Mouse (Mus musculus) CH12.LX (cell line): ENCODE data around the gene Usp18. TPM values are rescaled to one million over a fixed set of nuclear protein-coding genes. Genes with fewer than 3 reads are reported as not detected.

Experiments
- DNase-seq: peaks from one replicate; pipeline ENCODE4 v3.0.0-alpha.2; 2013; ENCODE audit errors: extremely low read depth
- H3K27ac ChIP-seq: 2 replicates; pipeline ENCODE4 v1.5.1; 2012; ENCODE audit warnings: low read depth, mild to moderate bottlenecking, control low read depth, moderate library complexity; ENCODE audit not compliant: insufficient read depth
- H3K27me3 ChIP-seq: replicated peaks from 2 replicates; pipeline ENCODE3; 2012; ENCODE audit warnings: inconsistent platforms
- H3K36me3 ChIP-seq, 2 experiments: replicated peaks in 1 of 2; 2 replicates each; pipeline versions ENCODE3 to v1.6.1; 2012; ENCODE audit warnings: inconsistent platforms in 1 of 2, low read length in 1 of 2, mild to moderate bottlenecking in 1 of 2, mixed read lengths in 1 of 2, moderate library complexity in 1 of 2; ENCODE audit not compliant: control insufficient read depth in 1 of 2, insufficient read depth in 1 of 2
- H3K4me1 ChIP-seq, 2 experiments: 2 replicates each; pipeline ENCODE4 v1.6.1; 2012; ENCODE audit warnings: inconsistent platforms in 1 of 2, moderate library complexity in 1 of 2; ENCODE audit not compliant: insufficient read depth in 2 of 2, control insufficient read depth in 1 of 2
- H3K4me2 ChIP-seq: 2 replicates; pipeline ENCODE4 v1.6.1; 2012; ENCODE audit warnings: low read depth, mild to moderate bottlenecking, control low read depth; ENCODE audit not compliant: poor library complexity, insufficient read depth, severe bottlenecking
- H3K4me3 ChIP-seq, 3 experiments: fragments of 150-350 bp in 1 of 3; sonication (generic) in 1 of 3; replicated peaks in 1 of 3; 2 replicates each; pipeline versions ENCODE3 to v1.5.1; 2011 to 2012; ENCODE audit warnings: low read depth in 2 of 3, low read length in 2 of 3, mild to moderate bottlenecking in 2 of 3, moderate library complexity in 2 of 3, control low read depth in 1 of 3, improper control_type of control experiment in 1 of 3, inconsistent platforms in 1 of 3, mixed read lengths in 1 of 3; ENCODE audit not compliant: poor library complexity in 1 of 3
- H3K79me2 ChIP-seq: replicated peaks from 2 replicates; pipeline ENCODE4 v1.6.1; 2012; ENCODE audit warnings: mild to moderate bottlenecking, moderate library complexity; ENCODE audit not compliant: control insufficient read depth, poor library complexity, insufficient read depth, severe bottlenecking; ENCODE audit errors: extremely low read depth
- H3K9ac ChIP-seq: 2 replicates; pipeline ENCODE4 v1.6.1; 2012; ENCODE audit warnings: low read depth, mild to moderate bottlenecking, control low read depth, moderate library complexity; ENCODE audit not compliant: insufficient read depth
- H3K9me3 ChIP-seq: replicated peaks from 2 replicates; pipeline ENCODE3; 2012; ENCODE audit warnings: low read length, inconsistent platforms, mixed read lengths
- BHLHE40 ChIP-seq: IDR thresholded peaks from 2 replicates; pipeline ENCODE4 v1.6.1; 2011; ENCODE audit warnings: mild to moderate bottlenecking, low read depth, low read length, improper control_type of control experiment
- CHD2 ChIP-seq: IDR thresholded peaks from 2 replicates; pipeline ENCODE4 v1.6.1; 2011; ENCODE audit warnings: low read length, improper control_type of control experiment
- E2F4 ChIP-seq: IDR thresholded peaks from 2 replicates; pipeline ENCODE4 v1.6.1; 2011; ENCODE audit warnings: low read depth, low read length, improper control_type of control experiment; ENCODE audit not compliant: insufficient replicate concordance
- ELF1 ChIP-seq: IDR thresholded peaks from 2 replicates; pipeline ENCODE4 v1.6.1; 2014; ENCODE audit warnings: low read depth, mild to moderate bottlenecking, inconsistent platforms, low read length, improper control_type of control experiment
- GABPA ChIP-seq: IDR thresholded peaks from 2 replicates; pipeline ENCODE4 v1.6.1; 2012; ENCODE audit warnings: low read depth, low read length, improper control_type of control experiment, inconsistent platforms; ENCODE audit not compliant: insufficient replicate concordance
- IRF4 ChIP-seq: IDR thresholded peaks from 2 replicates; pipeline ENCODE4 v1.6.1; 2014; ENCODE audit warnings: low read depth, mild to moderate bottlenecking, inconsistent platforms, low read length, improper control_type of control experiment
- MAFK ChIP-seq: IDR thresholded peaks from 2 replicates; pipeline ENCODE4 v1.6.1; 2011; ENCODE audit warnings: low read length, improper control_type of control experiment; ENCODE audit not compliant: insufficient replicate concordance
- MAX ChIP-seq: IDR thresholded peaks from 2 replicates; pipeline ENCODE4 v1.6.1; 2011; ENCODE audit warnings: low read length, improper control_type of control experiment
- MXI1 ChIP-seq: IDR thresholded peaks from 2 replicates; pipeline ENCODE4 v1.6.1; 2011; ENCODE audit warnings: mild to moderate bottlenecking, low read depth, low read length, improper control_type of control experiment
- MYC ChIP-seq: IDR thresholded peaks from 2 replicates; pipeline ENCODE4 v1.6.1; 2011; ENCODE audit warnings: low read depth, mild to moderate bottlenecking, improper control_type of control experiment, low read length
- NRF1 ChIP-seq: IDR thresholded peaks from 2 replicates; pipeline ENCODE4 v1.6.1; 2014; ENCODE audit warnings: low read depth, mild to moderate bottlenecking, inconsistent platforms, low read length, improper control_type of control experiment, moderate library complexity
- SIN3A ChIP-seq: IDR thresholded peaks from 2 replicates; pipeline ENCODE4 v1.6.1; 2012; ENCODE audit warnings: low read length, improper control_type of control experiment, inconsistent platforms
- TBP ChIP-seq: conservative IDR thresholded peaks from 2 replicates; pipeline ENCODE4 v1.6.1; 2011; ENCODE audit warnings: low read depth, low read length, improper control_type of control experiment
- TCF12 ChIP-seq: IDR thresholded peaks from 2 replicates; pipeline ENCODE4 v1.6.1; 2014; ENCODE audit warnings: low read depth, mild to moderate bottlenecking, inconsistent platforms, low read length, improper control_type of control experiment
- UBTF ChIP-seq: IDR thresholded peaks from 2 replicates; pipeline ENCODE4 v1.6.1; 2012; ENCODE audit warnings: low read depth, mild to moderate bottlenecking, inconsistent platforms, low read length, improper control_type of control experiment, moderate library complexity
- ZC3H11A ChIP-seq: IDR thresholded peaks from 2 replicates; pipeline ENCODE4 v1.6.1; 2012; ENCODE audit warnings: low read depth, mild to moderate bottlenecking, inconsistent platforms, low read length, improper control_type of control experiment
- ZNF384 ChIP-seq: IDR thresholded peaks from 2 replicates; pipeline ENCODE4 v1.6.1; 2012; ENCODE audit warnings: low read depth, low read length, improper control_type of control experiment, inconsistent platforms
- dilution Hi-C: fragments of 300-500 bp; cut with MboI; formaldehyde crosslinking; loops from 2 replicates; pipeline ENCODE4 v1.14.3; 2020; ENCODE audit warnings: low sequenced_read_pairs; ENCODE audit not compliant: extremely low pct_unique_long_range_greater_than_20kb, extremely low pct_ligation_motif_present
- in situ Hi-C: fragments of 300-500 bp; cut with MboI; formaldehyde crosslinking; loops from 3 replicates; pipeline ENCODE4 v1.14.3; 2019; ENCODE audit warnings: low sequenced_read_pairs, low pct_ligation_motif_present, low pct_unique_long_range_greater_than_20kb, mixed read lengths
- polyA plus RNA-seq: library from polyadenylated mRNA; unstranded; fragments of >175 nt; gene quantifications from 2 replicates; pipeline ENCODE4 v1.2.1, GENCODE M21; 2012; ENCODE audit warnings: low read depth; ENCODE audit not compliant: insufficient read length
- total RNA-seq, 2 experiments: library from RNA; depleted of rRNA; stranded (reverse); fragments of 300-350 nt in 1 of 2; fragments of >200 nt in 1 of 2; gene quantifications; 2 replicates each; pipeline ENCODE4 v1.2.3; 2012 to 2014

Usp18 gene
- total RNA-seq (2012; rRNA removed) (1.3 TPM in 2 replicates), total RNA-seq (2014; rRNA removed) (0.36 and 0.63 TPM in 2 replicates), polyA plus RNA-seq (1.3 and 1.5 TPM in 2 replicates)

- Histone ChIP-seq H3K4me3 (peak within 1 kb of the TSS; percentile 48 to 54 (median 49)), H3K79me2 (no peaks in the 10 kb centered on the region)
- no peak for TF ChIP-seq E2F4
- no peak for TF ChIP-seq UBTF
- no peak for TF ChIP-seq ZC3H11A
- no peak for TF ChIP-seq MYC
- TF ChIP-seq NRF1, result no peak
- peak; percentile 35; the same call in 1 of the 2 replicates for TF ChIP-seq BHLHE40
- peak; percentile 60; the same call in 1 of the 2 replicates for TF ChIP-seq TCF12
- no peak; the same call in 1 of the 2 replicates for TF ChIP-seq SIN3A
- peak; percentile 62; the same call in 1 of the 2 replicates for TF ChIP-seq MXI1
- TF ChIP-seq, all 38 proteins: peak for 3
- H3K27ac ChIP-seq, result no peak within 1 kb of the TSS
- H3K4me2 ChIP-seq, result peak within 1 kb of the TSS; percentile 35
- in situ Hi-C loops, result no loop called here
- dilution Hi-C loops, result no loop called here
- H3K9ac ChIP-seq, result no peak within 1 kb of the TSS; the same call in none of the 2 replicates
- H3K4me1 ChIP-seq, result peaks cover 14 to 23% of the 10 kb centered on the region in 2 experiments
- peak; percentile 60 for DNase-seq
- no peaks in the 10 kb centered on the region for H3K36me3 ChIP-seq
- H3K27me3 ChIP-seq, result peaks cover 21% of the 10 kb centered on the region
- no peaks in the 10 kb centered on the region for H3K9me3 ChIP-seq
Measured at GRCm38 (mm10) chr6:121245127-121246036, at the start of gene Usp18. Gene Usp18 (plus strand): TSS chr6:121245906.

- H3K4me3 ChIP-seq, result no peak overlapping the region
- no peak overlapping the region for H3K27ac ChIP-seq
- H3K27me3 ChIP-seq, result no peaks in the 10 kb centered on the region
- H3K4me2 ChIP-seq, result no peak overlapping the region
- in situ Hi-C loops (no loop called here), dilution Hi-C loops (no loop called here)
- peaks cover 0 to 13% of the 10 kb centered on the region in 2 experiments for H3K36me3 ChIP-seq
- H3K9ac ChIP-seq, result no peak overlapping the region
- TF ChIP-seq TBP, result no peak
- H3K4me1 ChIP-seq, result peaks cover 29 to 42% of the 10 kb centered on the region in 2 experiments
- DNase-seq, result no peak
- no peaks in the 10 kb centered on the region for H3K79me2 ChIP-seq
- H3K9me3 ChIP-seq, result no peaks in the 10 kb centered on the region
Measured at GRCm38 (mm10) chr6:121197807-121198365, 47.8 kb upstream of the Usp18 start.

- TF ChIP-seq IRF4, result no peak
- TF ChIP-seq MAFK, result no peak
- TF ChIP-seq E2F4, result no peak
- TF ChIP-seq ELF1, result no peak
- TF ChIP-seq GABPA, result no peak
- TF ChIP-seq MAX, result no peak
- no peak for TF ChIP-seq CHD2
- TF ChIP-seq ZNF384, result no peak
- TF ChIP-seq ZC3H11A, result no peak
- TF ChIP-seq, all 38 proteins: peak for 0
- H3K27me3 ChIP-seq, result no peaks in the 10 kb centered on the region
- no peak for DNase-seq
- no peak overlapping the region for H3K4me2 ChIP-seq
- no peak overlapping the region for H3K9ac ChIP-seq
- dilution Hi-C loops, result no loop called here
- in situ Hi-C loops, result no loop called here
- H3K4me3 ChIP-seq, result no peak overlapping the region
- peaks cover 13 to 22% of the 10 kb centered on the region in 2 experiments for H3K4me1 ChIP-seq
- no peaks in the 10 kb centered on the region for H3K9me3 ChIP-seq
- peaks cover 0 to 10% of the 10 kb centered on the region in 2 experiments for H3K36me3 ChIP-seq
- no peak overlapping the region for H3K27ac ChIP-seq
- H3K79me2 ChIP-seq, result no peaks in the 10 kb centered on the region
Measured at GRCm38 (mm10) chr6:121200458-121200857, 45.2 kb upstream of the Usp18 start.
